Mouse (Mus musculus) kidney, postnatal 4 days (tissue): ENCODE results near the gene Trnp1.

Source experiments
- DNase-seq, 2 experiments: peaks; one replicate each; pipeline ENCODE4 v3.0.0; 2021; ENCODE audit warnings: mixed read lengths in 2 of 2

Trnp1 gene

GRCm38 (mm10) chr4:133460006-133460405 is 38.3 kb downstream of the Trnp1 start:
- no peak for DNase-seq

- DNase-seq: no peak
Measured at GRCm38 (mm10) chr4:133458044-133458443, 40.3 kb downstream of the Trnp1 start.

- DNase-seq: no peak
Measured at GRCm38 (mm10) chr4:133452433-133452832, 45.9 kb downstream of the Trnp1 start.

DNA sequence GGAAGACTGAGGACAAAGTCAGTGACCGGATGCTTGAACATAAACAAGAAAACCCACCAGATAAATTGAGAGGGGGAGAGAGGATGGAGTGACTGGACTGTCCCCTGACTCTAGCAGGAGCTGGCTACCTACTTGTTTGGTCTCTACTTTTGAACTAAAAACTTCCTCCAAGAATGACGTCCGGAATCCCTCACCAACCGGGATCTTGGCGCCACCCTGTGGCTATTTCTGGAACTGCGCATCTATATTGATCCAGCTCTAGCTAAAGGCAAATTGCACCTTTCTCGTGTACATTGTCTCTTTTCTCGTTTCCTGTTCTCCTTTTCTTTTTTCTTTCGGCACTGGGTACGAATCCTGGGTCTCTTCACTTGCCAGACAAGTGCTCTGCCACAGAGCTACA is 46.8 kb downstream of the Trnp1 start:
- DNase-seq: peak; percentile 92 to 95

DNA sequence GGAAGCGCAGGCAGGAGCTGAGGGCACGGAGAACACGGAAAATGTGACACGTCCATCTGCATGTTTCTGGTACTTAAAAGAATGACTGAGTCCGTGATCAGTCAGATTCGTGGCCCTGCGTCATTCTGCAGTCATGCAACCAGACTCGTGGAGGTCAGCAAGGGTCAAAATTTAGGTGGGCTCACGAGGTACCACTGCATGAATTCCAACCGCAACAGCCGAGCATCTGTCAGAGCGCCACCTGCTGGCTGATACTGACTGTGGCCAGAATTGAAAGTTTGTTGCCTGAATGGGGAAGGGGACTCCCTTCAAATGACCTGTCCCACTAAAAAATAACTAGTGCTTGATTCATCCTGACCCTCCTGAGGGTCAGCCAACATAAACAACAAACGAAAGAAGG is 48.6 kb downstream of the Trnp1 start:
- DNase-seq: peak; percentile 76 to 77

- DNase-seq: no peak
Measured at GRCm38 (mm10) chr4:133448708-133449388, 49.5 kb downstream of the Trnp1 start.

GRCm38 (mm10) chr4:133447967-133448366 is 50.4 kb downstream of the Trnp1 start:
- DNase-seq: no peak

DNA sequence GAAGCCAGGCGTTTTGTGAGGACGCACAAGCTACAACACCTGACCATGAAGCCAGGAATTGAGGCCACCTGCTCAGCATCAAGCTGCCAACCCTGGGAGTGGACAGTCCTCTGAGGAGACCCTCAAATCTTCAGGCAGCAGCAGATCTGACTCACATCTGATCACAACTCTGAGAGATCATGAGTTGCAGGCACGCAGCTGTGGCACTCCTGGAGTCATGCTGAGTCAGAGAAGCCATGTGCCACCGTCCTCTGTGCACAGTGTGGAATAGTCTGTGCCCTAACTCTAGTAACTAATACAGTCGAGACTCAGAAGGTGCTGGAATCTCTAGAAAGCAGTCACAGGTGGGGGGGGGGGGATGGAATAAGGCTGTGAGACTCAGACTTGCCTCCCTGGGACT is 51.0 kb downstream of the Trnp1 start:
- DNase-seq: no peak

DNA sequence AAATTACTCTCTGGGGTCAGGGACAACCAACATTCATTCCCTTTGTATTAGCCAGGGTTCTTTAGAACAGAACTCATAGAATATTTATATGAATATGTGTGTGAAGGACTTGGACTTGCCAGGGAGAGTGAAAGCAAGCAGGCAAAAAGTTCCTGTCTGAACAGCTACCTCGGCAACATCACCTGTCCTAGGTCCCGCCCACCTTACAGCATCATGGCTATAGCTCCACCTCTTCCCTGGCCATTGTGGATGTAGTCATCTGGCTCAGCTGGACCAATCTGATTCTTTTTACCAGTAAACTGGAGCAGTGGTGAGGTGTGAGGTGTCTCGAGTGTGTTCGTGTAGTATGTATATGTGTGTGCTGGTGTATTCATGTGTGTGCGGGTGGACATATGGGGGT is 52.6 kb downstream of the Trnp1 start:
- DNase-seq: no peak

- no peak for DNase-seq
Measured at GRCm38 (mm10) chr4:133443085-133443484, 55.3 kb downstream of the Trnp1 start.

DNA sequence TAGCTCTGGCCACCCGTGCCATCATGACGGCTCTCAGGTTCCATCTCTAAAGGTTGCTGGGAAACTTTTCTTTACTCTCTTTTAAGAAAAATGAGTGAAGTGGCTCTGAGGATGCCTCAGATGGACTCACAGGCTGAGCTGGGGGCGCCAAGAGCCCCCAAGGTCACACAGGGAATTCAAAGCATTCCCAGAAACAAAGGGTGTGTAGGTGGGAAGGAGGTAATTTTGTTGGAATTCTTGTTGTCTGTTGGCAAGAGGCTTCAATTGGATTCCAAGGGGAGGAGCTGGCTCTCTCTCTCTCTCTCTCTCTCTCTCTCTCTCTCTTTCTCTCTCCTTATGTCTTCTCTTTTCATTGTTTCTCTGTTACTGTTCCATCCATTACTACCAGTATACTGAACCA is 56.2 kb downstream of the Trnp1 start:
- no peak for DNase-seq
